In the genomic region with DNA sequence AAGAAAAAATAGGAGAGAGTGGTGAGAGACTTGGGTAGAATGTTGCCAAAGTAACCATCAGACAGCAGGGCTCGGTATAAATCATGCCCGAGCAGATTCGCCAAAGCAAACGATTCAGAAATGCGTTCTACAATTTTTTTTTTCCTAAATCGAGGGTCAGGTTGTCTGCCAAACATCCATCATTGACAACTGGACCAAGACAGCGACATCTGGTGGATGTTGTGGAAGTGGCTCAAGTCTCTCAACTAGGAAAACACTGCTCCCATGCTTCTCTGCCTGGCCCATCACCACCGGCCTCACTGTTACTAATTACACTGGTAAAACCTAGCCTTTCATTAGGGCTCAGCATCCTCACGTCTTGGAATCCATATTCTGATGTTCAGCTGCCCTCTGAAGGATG, we compare ENCODE assay signal across 8 mouse cellular contexts. TPM values are rescaled to one million over a fixed set of nuclear protein-coding genes. Genes with fewer than 3 reads are reported as not detected.
DNase-seq lines count a peak whose midpoint lies in the region; ATAC-seq lines count a peak whose summit lies in the region.

No protein-coding gene starts in this region.

- peak; percentile 46; the same call in 1 of the 2 replicates for ATAC-seq in megakaryocyte progenitor cell, adult 5-6 weeks (replicated peaks; ENCODE audit: poor library complexity)
- no peak for ATAC-seq in erythroid progenitor cell, adult 5-6 weeks (replicated peaks; ENCODE audit: low FRiP score, poor library complexity, severe bottlenecking)

- DNase-seq in adrenal gland, adult 18-20 months (ENCODE audit: low spot score in 2 of 2), result peak; percentile 45 to 46
- DNase-seq in adrenal gland, postnatal 4 days (ENCODE audit: low spot score in 2 of 2), result no peak
- DNase-seq in ES-CJ7 (ENCODE audit: low read depth, low spot score), result peak; percentile 81
- peak; percentile 83 to 84 for DNase-seq in cerebellum, postnatal 10 days
- peak; percentile 31 to 54 for DNase-seq in heart, adult 9 months (ENCODE audit: low spot score in 2 of 2)
- peak; percentile 64 to 79 for DNase-seq in kidney, postnatal 36 days

RNA-seq across cellular contexts. Expression of a gene that starts 4.3 kb away (rescaled TPM):
- 1 to 10 TPM; 5.4 to 7.7 TPM for total RNA-seq in adrenal gland, adult 18-20 months (2021)
- 10 to 100 TPM; 16.0 to 19.7 TPM for total RNA-seq in adrenal gland, postnatal 4 days (2021)
- total RNA-seq in megakaryocyte progenitor cell, adult 5-6 weeks (2015), result 0.07 and 0.22 TPM in 2 replicates
- 0.42 and 0.44 TPM in 2 replicates for total RNA-seq in megakaryocyte progenitor cell, adult 5-6 weeks (2017)
- total RNA-seq in erythroid progenitor cell, adult 5-6 weeks (2015; ENCODE audit: low replicate concordance), result not detected in 2 replicates
- not detected in 2 replicates for total RNA-seq in erythroid progenitor cell, adult 5-6 weeks (2017; ENCODE audit: low replicate concordance)

RNA-seq across cellular contexts. Expression of a gene that starts 11.3 kb away (rescaled TPM):
- 1 to 10 TPM; 5.1 to 5.4 TPM for total RNA-seq in adrenal gland, adult 18-20 months (2021)
- total RNA-seq in adrenal gland, postnatal 4 days (2021), result 10 to 100 TPM; 11.2 to 11.4 TPM
- total RNA-seq in megakaryocyte progenitor cell, adult 5-6 weeks (2015), result 0.64 TPM in 1 of 2 replicates, not detected in the other
- 0.71 TPM in 1 of 2 replicates, not detected in the other for total RNA-seq in megakaryocyte progenitor cell, adult 5-6 weeks (2017)
- total RNA-seq in erythroid progenitor cell, adult 5-6 weeks (2015; ENCODE audit: low replicate concordance), result not detected in 2 replicates
- total RNA-seq in erythroid progenitor cell, adult 5-6 weeks (2017; ENCODE audit: low replicate concordance), result not detected in 2 replicates

RNA-seq across cellular contexts. Expression of a gene that starts 16.1 kb away (rescaled TPM):
- 10 to 100 TPM; 26.1 to 89.2 TPM for total RNA-seq in adrenal gland, adult 18-20 months (2021)
- total RNA-seq in adrenal gland, postnatal 4 days (2021), result 10 to 100 TPM; 47.8 to 84.1 TPM
- total RNA-seq in megakaryocyte progenitor cell, adult 5-6 weeks (2015), result 0.71 and 0.99 TPM in 2 replicates
- 0.34 and 0.54 TPM in 2 replicates for total RNA-seq in megakaryocyte progenitor cell, adult 5-6 weeks (2017)
- not detected in 2 replicates for total RNA-seq in erythroid progenitor cell, adult 5-6 weeks (2015; ENCODE audit: low replicate concordance)
- not detected in 2 replicates for total RNA-seq in erythroid progenitor cell, adult 5-6 weeks (2017; ENCODE audit: low replicate concordance)

RNA-seq across cellular contexts. Expression of a gene that starts 17.2 kb away (rescaled TPM):
- total RNA-seq in adrenal gland, adult 18-20 months (2021), result 1 to 10 TPM; 1.7 to 3.4 TPM
- 1 to 10 TPM; 4.8 to 7.6 TPM for total RNA-seq in adrenal gland, postnatal 4 days (2021)
- not detected in 2 replicates for total RNA-seq in megakaryocyte progenitor cell, adult 5-6 weeks (2015)
- not detected in 2 replicates for total RNA-seq in megakaryocyte progenitor cell, adult 5-6 weeks (2017)
- not detected in 2 replicates for total RNA-seq in erythroid progenitor cell, adult 5-6 weeks (2015; ENCODE audit: low replicate concordance)
- not detected in 2 replicates for total RNA-seq in erythroid progenitor cell, adult 5-6 weeks (2017; ENCODE audit: low replicate concordance)

RNA-seq across cellular contexts. Expression of a gene that starts 33.0 kb away (rescaled TPM):
- total RNA-seq in adrenal gland, adult 18-20 months (2021), result 1 to 10 TPM; 4.5 to 5.6 TPM
- 1 to 10 TPM; 8.2 to 9.7 TPM for total RNA-seq in adrenal gland, postnatal 4 days (2021)
- total RNA-seq in megakaryocyte progenitor cell, adult 5-6 weeks (2015), result 6.9 and 7.8 TPM in 2 replicates
- 6.0 and 7.0 TPM in 2 replicates for total RNA-seq in megakaryocyte progenitor cell, adult 5-6 weeks (2017)
- total RNA-seq in erythroid progenitor cell, adult 5-6 weeks (2015; ENCODE audit: low replicate concordance), result 7.9 and 8.0 TPM in 2 replicates
- total RNA-seq in erythroid progenitor cell, adult 5-6 weeks (2017; ENCODE audit: low replicate concordance), result 6.8 and 8.2 TPM in 2 replicates

Comparison
In these comparisons a context has a peak if more than half of its experiments do, and no peak if none do; other contexts are left out.
1. DNase-seq: peak in adrenal gland, adult 18-20 months (2 of 2), ES-CJ7 (single experiment), cerebellum, postnatal 10 days (2 of 2), heart, adult 9 months (2 of 2) and kidney, postnatal 36 days (2 of 2); none in adrenal gland, postnatal 4 days (0 of 2).
2. RNA of a gene that starts 4.3 kb away (total RNA-seq): 16.0 to 19.7 TPM in adrenal gland, postnatal 4 days and 5.4 to 7.7 TPM in adrenal gland, adult 18-20 months; 0.07 to 0.44 TPM in megakaryocyte progenitor cell, adult 5-6 weeks and not detected in erythroid progenitor cell, adult 5-6 weeks; every median in the first group is over 4 times any median in the second.
3. RNA of a gene that starts 16.1 kb away (total RNA-seq): 26.1 to 89.2 TPM in adrenal gland, adult 18-20 months and 47.8 to 84.1 TPM in adrenal gland, postnatal 4 days; 0.34 to 0.99 TPM in megakaryocyte progenitor cell, adult 5-6 weeks and not detected in erythroid progenitor cell, adult 5-6 weeks; every median in the first group is over 10 times any median in the second.